Mouse (Mus musculus): ENCODE results near the gene 6430550D23Rik. TPM values are rescaled to one million over a fixed set of nuclear protein-coding genes. Genes with fewer than 3 reads are reported as not detected.

Gene 6430550D23Rik
- polyA plus RNA-seq (2015; fragmentation: Nextera tagmentation; extraction: Ambion mirVana): 0.54 and 0.98 TPM in 2 replicates

DNA sequence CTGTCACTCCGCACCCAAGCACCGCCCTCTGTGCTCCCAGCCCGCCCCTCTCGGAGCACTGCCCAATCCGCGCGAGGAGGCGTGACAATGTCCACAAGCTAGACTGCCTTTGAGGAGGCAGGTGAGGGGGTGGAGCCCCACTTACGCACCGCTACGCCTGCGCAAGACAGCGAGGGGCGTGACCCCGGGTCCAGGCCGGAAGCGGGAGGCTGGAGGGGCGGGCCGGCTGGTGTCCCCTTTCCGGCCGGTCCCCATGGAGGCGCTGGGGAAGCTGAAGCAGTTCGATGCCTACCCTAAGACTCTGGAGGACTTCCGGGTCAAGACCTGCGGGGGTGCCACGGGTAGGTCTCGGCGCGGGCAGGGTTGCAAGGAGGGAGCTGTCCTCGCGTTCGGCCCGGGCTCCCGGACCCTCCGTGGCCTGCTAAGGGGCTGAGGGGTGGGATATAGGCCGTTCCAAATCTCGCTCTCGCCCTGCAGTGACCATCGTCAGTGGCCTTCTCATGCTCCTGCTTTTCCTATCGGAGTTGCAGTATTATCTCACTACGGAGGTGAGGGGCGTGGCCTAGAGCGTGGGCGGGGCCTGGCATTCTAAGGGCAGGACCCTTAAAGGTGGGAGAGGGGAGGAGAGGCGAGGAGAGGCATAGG lies at the start of gene 6430550D23Rik, which contains the start of gene Ergic3:
TSS of gene 6430550D23Rik (minus strand) at position 90 of the 645 bp plus-strand sequence.
TSS of gene Ergic3 (plus strand) at position 158 of the 645 bp plus-strand sequence.
- Histone ChIP-seq H3K9me3 (replicated peaks; ENCODE audit: control insufficient read depth, low read length) (no peaks in the 10 kb centered on the region), H3K27me3 (ENCODE audit: control insufficient read depth, insufficient read depth, low read depth, low read length) (no peaks in the 10 kb centered on the region), H3K4me3 (ENCODE audit: low read depth, low read length) (peak within 1 kb of the TSS; percentile 96), H3K4me2 (ENCODE audit: low read depth, low read length) (peak within 1 kb of the TSS; percentile 84), H3K4me1 (ENCODE audit: control insufficient read depth, low read depth, low read length) (peaks cover 17% of the 10 kb centered on the region), H3K9ac (ENCODE audit: low read depth, low read length) (peak within 1 kb of the TSS; percentile 85), H3K27ac (ENCODE audit: low read length) (peak within 1 kb of the TSS; percentile 82), H3K36me3 (ENCODE audit: control insufficient read depth, insufficient read depth) (peaks cover 19% of the 10 kb centered on the region)
- peak; percentile 100 for ATAC-seq (ENCODE audit: low read depth)
- under 1% methylated on average over 45 of the region's 45 CpGs for WGBS (ENCODE audit: insufficient replicate concordance)

DNA sequence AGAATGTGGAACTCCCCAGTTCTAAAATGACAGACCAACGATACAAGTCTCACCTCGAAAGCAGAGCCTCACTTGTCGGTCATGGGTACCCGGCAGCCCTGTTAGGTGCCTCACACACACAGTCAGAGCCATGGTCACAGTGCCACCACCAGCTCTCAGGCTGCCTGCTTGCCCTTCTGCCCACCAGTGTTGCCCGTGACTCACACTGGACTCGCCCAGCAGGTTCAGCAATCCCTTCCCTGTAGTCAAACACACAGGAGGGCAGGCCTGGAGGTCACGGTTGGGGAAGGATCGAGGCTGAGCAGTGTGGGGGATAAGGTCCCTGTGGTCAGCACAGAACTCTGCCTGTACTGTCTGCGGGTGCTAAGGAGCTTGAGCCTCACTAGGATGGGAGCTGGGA lies 45.0 kb upstream of the 6430550D23Rik start, which contains the start of gene Fer1l4:
TSS of gene Fer1l4 (minus strand) at position 132 of the 400 bp plus-strand sequence.
- Histone ChIP-seq H3K27ac (ENCODE audit: low read length) (no peak within 1 kb of the TSS), H3K27me3 (ENCODE audit: control insufficient read depth, insufficient read depth, low read depth, low read length) (peaks cover 4% of the 10 kb centered on the region), H3K4me3 (ENCODE audit: low read depth, low read length) (no peak within 1 kb of the TSS), H3K4me2 (ENCODE audit: low read depth, low read length) (no peak within 1 kb of the TSS), H3K9ac (ENCODE audit: low read depth, low read length) (no peak within 1 kb of the TSS), H3K4me1 (ENCODE audit: control insufficient read depth, low read depth, low read length) (no peaks in the 10 kb centered on the region), H3K36me3 (ENCODE audit: control insufficient read depth, insufficient read depth) (no peaks in the 10 kb centered on the region), H3K9me3 (replicated peaks; ENCODE audit: control insufficient read depth, low read length) (no peaks in the 10 kb centered on the region)
- ATAC-seq (ENCODE audit: low read depth): no peak
- 68% methylated on average over 9 of the region's 9 CpGs for WGBS (ENCODE audit: insufficient replicate concordance)

DNA sequence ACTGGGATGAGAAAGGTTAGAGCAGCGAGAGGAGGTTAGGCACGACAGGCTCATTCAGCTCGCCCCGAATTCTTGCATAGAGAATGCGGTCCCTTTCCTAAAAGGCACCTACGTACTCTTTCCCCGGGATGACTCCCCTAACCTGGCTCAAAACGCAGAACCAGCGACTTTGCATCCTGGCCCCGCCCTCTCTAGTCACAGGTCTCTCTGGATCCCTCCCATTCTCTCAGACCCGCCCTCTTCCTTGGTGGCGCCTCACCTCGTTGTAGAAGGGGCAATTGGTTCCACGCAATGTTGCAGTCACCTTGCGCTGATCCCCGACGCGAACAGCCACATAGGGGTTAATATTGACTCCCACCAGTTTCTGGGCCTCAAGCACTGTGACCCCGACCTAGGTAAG lies 40.2 kb upstream of the 6430550D23Rik start:
- no peaks in the 10 kb centered on the region for H3K36me3 ChIP-seq (ENCODE audit: control insufficient read depth, insufficient read depth)
- H3K4me2 ChIP-seq (ENCODE audit: low read depth, low read length): no peak overlapping the region
- H3K9ac ChIP-seq (ENCODE audit: low read depth, low read length): no peak overlapping the region
- no peaks in the 10 kb centered on the region for H3K4me1 ChIP-seq (ENCODE audit: control insufficient read depth, low read depth, low read length)
- WGBS (ENCODE audit: insufficient replicate concordance): 10% methylated on average over 19 of the region's 19 CpGs
- H3K27ac ChIP-seq (ENCODE audit: low read length): no peak overlapping the region
- H3K27me3 ChIP-seq (ENCODE audit: control insufficient read depth, insufficient read depth, low read depth, low read length): peaks cover 6% of the 10 kb centered on the region
- no peaks in the 10 kb centered on the region for H3K9me3 ChIP-seq (replicated peaks; ENCODE audit: control insufficient read depth, low read length)
- H3K4me3 ChIP-seq (ENCODE audit: low read depth, low read length): no peak overlapping the region
- ATAC-seq (ENCODE audit: low read depth): no peak

GRCm38 (mm10) chr2:156042903-156043302 lies 35.1 kb upstream of the 6430550D23Rik start:
- H3K9ac ChIP-seq (ENCODE audit: low read depth, low read length): no peak overlapping the region
- no peak overlapping the region for H3K27ac ChIP-seq (ENCODE audit: low read length)
- WGBS (ENCODE audit: insufficient replicate concordance): 58% methylated on average over 8 of the region's 8 CpGs
- no peak overlapping the region for H3K4me2 ChIP-seq (ENCODE audit: low read depth, low read length)
- no peak for ATAC-seq (ENCODE audit: low read depth)
- no peaks in the 10 kb centered on the region for H3K9me3 ChIP-seq (replicated peaks; ENCODE audit: control insufficient read depth, low read length)
- H3K4me1 ChIP-seq (ENCODE audit: control insufficient read depth, low read depth, low read length): no peaks in the 10 kb centered on the region
- peaks cover 2% of the 10 kb centered on the region for H3K27me3 ChIP-seq (ENCODE audit: control insufficient read depth, insufficient read depth, low read depth, low read length)
- H3K4me3 ChIP-seq (ENCODE audit: low read depth, low read length): no peak overlapping the region
- no peaks in the 10 kb centered on the region for H3K36me3 ChIP-seq (ENCODE audit: control insufficient read depth, insufficient read depth)

- Histone ChIP-seq H3K4me3 (ENCODE audit: low read depth, low read length) (no peak overlapping the region), H3K4me1 (ENCODE audit: control insufficient read depth, low read depth, low read length) (no peaks in the 10 kb centered on the region), H3K4me2 (ENCODE audit: low read depth, low read length) (no peak overlapping the region), H3K27me3 (ENCODE audit: control insufficient read depth, insufficient read depth, low read depth, low read length) (no peaks in the 10 kb centered on the region), H3K36me3 (ENCODE audit: control insufficient read depth, insufficient read depth) (no peaks in the 10 kb centered on the region), H3K27ac (ENCODE audit: low read length) (no peak overlapping the region), H3K9me3 (replicated peaks; ENCODE audit: control insufficient read depth, low read length) (no peaks in the 10 kb centered on the region), H3K9ac (ENCODE audit: low read depth, low read length) (no peak overlapping the region)
- no peak for ATAC-seq (ENCODE audit: low read depth)
- WGBS (ENCODE audit: insufficient replicate concordance): 77% methylated on average over 3 of the region's 3 CpGs
Measured at GRCm38 (mm10) chr2:156039390-156039789, 31.6 kb upstream of the 6430550D23Rik start.

DNA sequence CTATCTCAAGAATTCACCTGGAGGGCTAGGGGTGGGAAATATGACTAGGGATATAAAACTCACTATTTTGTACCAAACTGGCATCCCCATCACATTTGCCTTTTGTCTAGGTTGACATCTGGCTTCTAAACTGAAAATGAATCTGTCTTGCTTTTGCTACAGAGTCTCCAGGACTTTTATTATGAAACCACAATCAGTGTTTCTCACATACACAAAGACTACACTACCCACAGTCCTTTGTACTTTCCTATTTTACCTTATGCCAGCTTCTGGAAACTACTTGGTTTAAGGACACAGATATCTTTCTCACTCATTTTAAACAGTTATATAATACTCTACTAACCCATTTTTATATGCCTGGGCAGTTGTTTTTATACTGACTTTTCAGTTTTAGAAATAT lies 17.7 kb upstream of the 6430550D23Rik start:
- H3K27me3 ChIP-seq (ENCODE audit: control insufficient read depth, insufficient read depth, low read depth, low read length): no peaks in the 10 kb centered on the region
- no peaks in the 10 kb centered on the region for H3K9me3 ChIP-seq (replicated peaks; ENCODE audit: control insufficient read depth, low read length)
- no peak overlapping the region for H3K27ac ChIP-seq (ENCODE audit: low read length)
- H3K4me1 ChIP-seq (ENCODE audit: control insufficient read depth, low read depth, low read length): peaks cover 23% of the 10 kb centered on the region
- no peak for ATAC-seq (ENCODE audit: low read depth)
- H3K36me3 ChIP-seq (ENCODE audit: control insufficient read depth, insufficient read depth): no peaks in the 10 kb centered on the region
- no peak overlapping the region for H3K4me3 ChIP-seq (ENCODE audit: low read depth, low read length)
- H3K9ac ChIP-seq (ENCODE audit: low read depth, low read length): no peak overlapping the region
- no peak overlapping the region for H3K4me2 ChIP-seq (ENCODE audit: low read depth, low read length)

DNA sequence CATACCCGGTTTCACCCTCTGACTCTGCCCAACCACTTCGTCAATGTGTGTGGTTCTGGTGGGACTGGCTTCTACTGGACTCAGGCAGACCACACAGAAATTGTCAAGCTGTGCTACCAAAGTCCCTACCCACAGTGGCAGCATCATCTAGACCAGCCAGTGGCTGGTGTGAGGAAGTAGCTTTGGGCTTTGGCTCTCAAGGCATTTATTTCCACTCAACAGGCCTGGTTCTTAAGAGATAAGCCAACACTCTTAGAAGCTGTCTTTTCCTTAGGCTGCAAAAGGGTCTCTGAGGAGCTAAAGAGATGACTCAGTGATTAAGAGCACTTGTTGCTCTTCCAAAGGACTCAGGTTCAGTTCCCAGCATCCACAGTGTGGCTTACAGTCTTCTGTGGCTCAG lies 14.0 kb upstream of the 6430550D23Rik start:
- peaks cover 27% of the 10 kb centered on the region for H3K4me1 ChIP-seq (ENCODE audit: control insufficient read depth, low read depth, low read length)
- peak; percentile 24; the same call in 1 of the 2 replicates for ATAC-seq (ENCODE audit: low read depth)

DNA sequence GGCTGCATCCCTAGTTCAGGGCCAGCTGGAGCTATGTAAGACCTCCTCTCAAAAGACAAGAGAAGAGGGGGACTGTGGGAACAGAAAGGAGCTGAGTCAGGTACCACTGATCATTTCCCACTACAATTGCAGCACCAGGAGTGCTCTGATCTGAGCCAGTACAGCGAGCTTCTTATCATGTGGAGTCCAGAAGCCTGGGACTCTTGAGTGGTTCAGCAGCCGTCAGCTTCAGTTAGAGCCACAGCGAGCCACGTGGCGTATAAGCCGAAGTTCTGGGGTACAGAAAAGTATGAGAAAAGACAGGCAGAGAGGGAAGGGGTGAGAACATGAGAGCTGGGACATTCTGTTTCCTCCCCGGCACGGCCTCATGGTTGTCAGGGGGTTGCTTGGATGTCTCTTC lies 13.4 kb upstream of the 6430550D23Rik start:
- no peaks in the 10 kb centered on the region for H3K9me3 ChIP-seq (replicated peaks; ENCODE audit: control insufficient read depth, low read length)
- no peak overlapping the region for H3K4me2 ChIP-seq (ENCODE audit: low read depth, low read length)
- 33% methylated on average over 8 of the region's 8 CpGs for WGBS (ENCODE audit: insufficient replicate concordance)
- H3K27ac ChIP-seq (ENCODE audit: low read length): peak overlapping the region; percentile 12; the same call in 1 of the 2 replicates
- ATAC-seq (ENCODE audit: low read depth): peak; percentile 78
- no peak overlapping the region for H3K9ac ChIP-seq (ENCODE audit: low read depth, low read length)
- H3K36me3 ChIP-seq (ENCODE audit: control insufficient read depth, insufficient read depth): peaks cover 8% of the 10 kb centered on the region; the same call in 1 of the 2 replicates
- no peaks in the 10 kb centered on the region for H3K27me3 ChIP-seq (ENCODE audit: control insufficient read depth, insufficient read depth, low read depth, low read length)
- peaks cover 27% of the 10 kb centered on the region for H3K4me1 ChIP-seq (ENCODE audit: control insufficient read depth, low read depth, low read length)
- no peak overlapping the region for H3K4me3 ChIP-seq (ENCODE audit: low read depth, low read length)

More for the DNA sequence above, 14.0 kb upstream of the 6430550D23Rik start:
- H3K4me2 ChIP-seq (ENCODE audit: low read depth, low read length): no peak overlapping the region
- H3K9me3 ChIP-seq (replicated peaks; ENCODE audit: control insufficient read depth, low read length): no peaks in the 10 kb centered on the region
- H3K4me3 ChIP-seq (ENCODE audit: low read depth, low read length): no peak overlapping the region
- 0 out of 2 replicates have a peak, but pooled peaks cover 4% of the 10 kb centered on the region for H3K36me3 ChIP-seq (ENCODE audit: control insufficient read depth, insufficient read depth)
- H3K27me3 ChIP-seq (ENCODE audit: control insufficient read depth, insufficient read depth, low read depth, low read length): no peaks in the 10 kb centered on the region
- WGBS (ENCODE audit: insufficient replicate concordance): 64% methylated on average over 2 of the region's 2 CpGs
- H3K9ac ChIP-seq (ENCODE audit: low read depth, low read length): no peak overlapping the region
- no peak overlapping the region for H3K27ac ChIP-seq (ENCODE audit: low read length)

DNA sequence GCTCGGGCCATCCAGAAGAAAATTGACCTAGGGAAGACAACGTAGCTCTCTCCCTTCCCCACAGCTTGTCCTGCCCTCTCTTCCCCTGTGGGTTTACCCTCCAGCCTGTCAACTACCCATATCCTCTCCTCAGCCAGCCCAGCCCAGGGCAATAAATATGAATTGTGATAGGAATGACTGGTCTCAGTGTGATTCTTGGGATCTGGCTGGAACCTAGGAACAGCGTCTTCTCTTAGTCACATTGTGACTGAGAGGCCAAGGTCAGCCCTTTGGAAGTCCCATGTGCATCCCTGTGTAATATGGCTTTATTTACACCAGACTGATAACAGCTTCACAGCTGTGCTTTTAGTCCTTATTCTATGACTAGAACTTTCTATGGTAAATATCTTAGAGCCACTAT lies 10.3 kb upstream of the 6430550D23Rik start:
- no peak overlapping the region for H3K4me2 ChIP-seq (ENCODE audit: low read depth, low read length)
- peaks cover 17% of the 10 kb centered on the region for H3K36me3 ChIP-seq (ENCODE audit: control insufficient read depth, insufficient read depth)
- no peak for ATAC-seq (ENCODE audit: low read depth)
- no peaks in the 10 kb centered on the region for H3K27me3 ChIP-seq (ENCODE audit: control insufficient read depth, insufficient read depth, low read depth, low read length)
- no peaks in the 10 kb centered on the region for H3K9me3 ChIP-seq (replicated peaks; ENCODE audit: control insufficient read depth, low read length)
- peaks cover 25% of the 10 kb centered on the region for H3K4me1 ChIP-seq (ENCODE audit: control insufficient read depth, low read depth, low read length)
- 75% methylated on average over 3 of the region's 3 CpGs for WGBS (ENCODE audit: insufficient replicate concordance)
- no peak overlapping the region for H3K9ac ChIP-seq (ENCODE audit: low read depth, low read length)
- no peak overlapping the region for H3K4me3 ChIP-seq (ENCODE audit: low read depth, low read length)
- no peak overlapping the region for H3K27ac ChIP-seq (ENCODE audit: low read length)
